Mouse (Mus musculus) limb, embryonic 14.5 days (tissue): ENCODE measurements around the gene Ptk6. TPM values are rescaled to one million over a fixed set of nuclear protein-coding genes. Genes with fewer than 3 reads are reported as not detected.

Experiments used
- ATAC-seq: fragments of 200-750 bp; cut with Nextera tagmentation; 2 replicates; pipeline ENCODE4 v1.8.0; 2017; ENCODE audit warnings: low read depth, moderate number of reproducible peaks, moderate TSS enrichment; ENCODE audit not compliant: low FRiP score
- DNase-seq: peaks from one replicate; pipeline ENCODE4 v3.0.0-alpha.2; 2015; ENCODE audit warnings: low spot score
- H3K27ac ChIP-seq: fragments of 300-500 bp; sonication (generic); replicated peaks from 2 replicates; pipeline ENCODE4 v1.5.1; 2014; ENCODE audit warnings: low read depth, mild to moderate bottlenecking, low read length, moderate library complexity, mixed read lengths
- H3K27me3 ChIP-seq: fragments of 300-500 bp; sonication (generic); 2 replicates; pipeline ENCODE4 v1.6.1; 2014; ENCODE audit warnings: low read length, mixed read lengths; ENCODE audit not compliant: control insufficient read depth, insufficient read depth
- H3K36me3 ChIP-seq: fragments of 300-500 bp; sonication (generic); 2 replicates; pipeline ENCODE4 v1.6.1; 2014; ENCODE audit warnings: mild to moderate bottlenecking, low read length, moderate library complexity, mixed read lengths; ENCODE audit not compliant: control insufficient read depth, insufficient read depth
- H3K4me1 ChIP-seq: fragments of 300-500 bp; sonication (generic); 2 replicates; pipeline ENCODE4 v1.6.1; 2014; ENCODE audit warnings: antibody characterized with exemption, low read length, mixed read lengths; ENCODE audit not compliant: control insufficient read depth, insufficient read depth
- H3K4me2 ChIP-seq: fragments of 300-500 bp; sonication (generic); replicated peaks from 2 replicates; pipeline ENCODE4 v1.6.1; 2014; ENCODE audit warnings: low read depth, mild to moderate bottlenecking, low read length, moderate library complexity; ENCODE audit not compliant: severe bottlenecking
- H3K4me3 ChIP-seq: fragments of 300-500 bp; sonication (generic); replicated peaks from 2 replicates; pipeline ENCODE4 v1.5.1; 2014; ENCODE audit warnings: low read length
- H3K9ac ChIP-seq: fragments of 300-500 bp; sonication (generic); 2 replicates; pipeline ENCODE4 v1.6.1; 2014; ENCODE audit warnings: mild to moderate bottlenecking, low read depth, low read length, moderate library complexity; ENCODE audit not compliant: severe bottlenecking
- H3K9me3 ChIP-seq: fragments of 300-500 bp; sonication (generic); 2 replicates; pipeline ENCODE4 v1.6.1; 2016; ENCODE audit warnings: low read length; ENCODE audit not compliant: control insufficient read depth
- POLR2A ChIP-seq: fragments of 200-500 bp; IDR thresholded peaks from 2 replicates; pipeline ENCODE4 v1.8.0; 2012; ENCODE audit warnings: inconsistent platforms, mild to moderate bottlenecking, moderate library complexity, borderline replicate concordance; ENCODE audit not compliant: insufficient read depth, insufficient read length; ENCODE audit errors: extremely low read depth
- WGBS: fragments of 180-500 bp; shearing (Covaris S2); extraction: QIAGEN DNeasy Blood & Tissue Kit; methylation state at CpG from one replicate; pipeline ENCODE4 v1.1.7; 2014; 5-methylcytosine and 5-hydroxymethylcytosine counted together
- polyA plus RNA-seq, 2 experiments: library from polyadenylated mRNA; depleted of rRNA in 1 of 2; stranded (reverse) in 1 of 2; unstranded in 1 of 2; fragments of >200 nt; fragmentation: Nextera tagmentation in 1 of 2; extraction: Ambion mirVana in 1 of 2; gene quantifications; 2 replicates each; pipeline versions ENCODE4 v1.2.1 to v1.2.3; 2012 to 2014

The Ptk6 gene
- polyA plus RNA-seq, 2 experiments = 0.10 to 0.19 TPM

DNA sequence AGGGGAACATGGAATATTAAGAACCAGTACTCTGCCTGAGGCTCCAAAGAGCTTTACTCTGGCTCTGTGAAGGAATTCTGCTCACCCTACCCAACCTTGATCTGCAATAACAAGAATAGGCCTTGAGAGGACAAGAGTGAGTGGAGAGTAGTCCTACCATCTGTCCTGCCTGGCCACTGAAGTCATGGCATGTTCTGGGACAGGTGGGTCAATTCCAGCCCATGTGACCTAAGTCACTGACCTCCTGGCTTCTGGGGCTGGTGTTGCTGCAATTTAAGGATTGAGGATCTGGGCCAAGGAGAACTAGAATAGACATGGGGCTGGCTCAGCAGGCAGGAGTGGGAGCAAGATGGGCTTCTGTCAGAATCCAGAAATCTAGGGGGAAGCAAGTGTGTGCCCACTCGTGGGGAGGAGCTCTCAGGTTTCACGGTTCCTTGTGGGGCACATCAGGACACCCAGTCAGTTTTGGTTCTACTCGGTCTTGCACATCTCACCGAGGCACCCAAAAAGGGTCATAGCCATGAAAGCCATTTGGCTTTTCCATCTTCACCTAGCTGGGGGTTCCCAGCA lies 55.5 kb downstream of the Ptk6 start:
- no peak overlapping the region for H3K9ac ChIP-seq
- H3K27ac ChIP-seq = no peak overlapping the region
- peaks cover 24% of the 10 kb centered on the region; the same call in 1 of the 2 replicates for H3K27me3 ChIP-seq
- ATAC-seq = no peak
- no peaks in the 10 kb centered on the region for H3K36me3 ChIP-seq
- TF ChIP-seq POLR2A = no peak
- DNase-seq = no peak
- peak overlapping the region; percentile 76 for H3K4me2 ChIP-seq
- H3K9me3 ChIP-seq = no peaks in the 10 kb centered on the region
- WGBS = 55% methylated on average over 4 of the region's 4 CpGs
- H3K4me1 ChIP-seq = peaks cover 4% of the 10 kb centered on the region; the same call in 1 of the 2 replicates
- H3K4me3 ChIP-seq = peak overlapping the region; percentile 43

DNA sequence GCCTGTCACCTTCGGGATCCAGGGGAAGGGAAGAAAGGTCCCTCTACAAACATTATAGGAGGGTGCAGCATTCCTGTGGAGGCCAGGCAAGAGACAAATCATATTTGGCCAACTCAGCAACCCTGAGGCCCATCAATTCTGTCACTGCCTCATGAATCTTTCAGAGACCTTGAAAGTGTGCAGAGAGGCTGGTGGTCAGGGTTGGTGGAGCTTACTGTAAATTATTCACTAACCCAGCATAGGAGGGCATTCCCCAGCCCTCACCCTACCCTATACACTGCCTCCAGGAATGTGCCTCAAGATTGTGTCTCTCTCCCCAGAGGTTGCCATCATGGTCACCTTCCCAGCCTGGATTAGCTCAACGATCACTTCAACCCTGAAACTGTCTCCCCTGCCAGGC lies 57.9 kb downstream of the Ptk6 start:
- H3K9me3 ChIP-seq = no peaks in the 10 kb centered on the region
- peaks cover 15% of the 10 kb centered on the region; the same call in 1 of the 2 replicates for H3K27me3 ChIP-seq
- WGBS = 67% methylated on average over 2 of the region's 2 CpGs
- no peak overlapping the region for H3K27ac ChIP-seq
- ATAC-seq = no peak
- H3K4me1 ChIP-seq = peaks cover 4% of the 10 kb centered on the region; the same call in 1 of the 2 replicates
- no peaks in the 10 kb centered on the region for H3K36me3 ChIP-seq
- H3K9ac ChIP-seq = no peak overlapping the region
- H3K4me2 ChIP-seq = no peak overlapping the region
- no peak for TF ChIP-seq POLR2A
- no peak overlapping the region for H3K4me3 ChIP-seq
- DNase-seq = no peak

Other genes with a start within 250 kb of the Ptk6 start
- gene Nkain4, start 248.1 kb downstream of the Ptk6 start, polyA plus RNA-seq (2012; rRNA removed) = 9.2 and 11.2 TPM in 2 replicates
- 12.9 and 13.4 TPM in 2 replicates for gene Nkain4, start 248.1 kb downstream of the Ptk6 start, polyA plus RNA-seq (2014; fragmentation: Nextera tagmentation; extraction: Ambion mirVana)
- 161 and 169 TPM in 2 replicates for gene Arfgap1, start 235.6 kb downstream of the Ptk6 start, polyA plus RNA-seq (2012; rRNA removed)
- gene Arfgap1, start 235.6 kb downstream of the Ptk6 start, polyA plus RNA-seq (2014; fragmentation: Nextera tagmentation; extraction: Ambion mirVana) = 102 and 105 TPM in 2 replicates
- 5.7 and 6.1 TPM in 2 replicates for gene Col20a1, start 216.3 kb downstream of the Ptk6 start, polyA plus RNA-seq (2012; rRNA removed)
- gene Col20a1, start 216.3 kb downstream of the Ptk6 start, polyA plus RNA-seq (2014; fragmentation: Nextera tagmentation; extraction: Ambion mirVana) = 2.7 and 2.8 TPM in 2 replicates
- 1.9 and 3.1 TPM in 2 replicates for gene Chrna4, start 159.2 kb downstream of the Ptk6 start, polyA plus RNA-seq (2012; rRNA removed)
- gene Chrna4, start 159.2 kb downstream of the Ptk6 start, polyA plus RNA-seq (2014; fragmentation: Nextera tagmentation; extraction: Ambion mirVana) = 2.5 and 2.7 TPM in 2 replicates
- gene Kcnq2, start 67.5 kb downstream of the Ptk6 start, polyA plus RNA-seq (2012; rRNA removed) = 0.28 and 0.38 TPM in 2 replicates
- gene Kcnq2, start 67.5 kb downstream of the Ptk6 start, polyA plus RNA-seq (2014; fragmentation: Nextera tagmentation; extraction: Ambion mirVana) = 0.14 TPM in 1 of 2 replicates, not detected in the other
- gene Eef1a2, start 45.8 kb downstream of the Ptk6 start, polyA plus RNA-seq (2012; rRNA removed) = 0.10 and 0.29 TPM in 2 replicates
- gene Eef1a2, start 45.8 kb downstream of the Ptk6 start, polyA plus RNA-seq (2014; fragmentation: Nextera tagmentation; extraction: Ambion mirVana) = not detected in 2 replicates
- 148 and 220 TPM in 2 replicates for gene Ppdpf, start 15.5 kb downstream of the Ptk6 start, polyA plus RNA-seq (2012; rRNA removed)
- 294 and 354 TPM in 2 replicates for gene Ppdpf, start 15.5 kb downstream of the Ptk6 start, polyA plus RNA-seq (2014; fragmentation: Nextera tagmentation; extraction: Ambion mirVana)
- gene Srms, start 10.4 kb upstream of the Ptk6 start, polyA plus RNA-seq (2012; rRNA removed) = 0.05 and 0.13 TPM in 2 replicates
- gene Srms, start 10.4 kb upstream of the Ptk6 start, polyA plus RNA-seq (2014; fragmentation: Nextera tagmentation; extraction: Ambion mirVana) = 0.07 TPM in 1 of 2 replicates, not detected in the other
- 0.12 and 0.28 TPM in 2 replicates for gene Fndc11, start 17.2 kb upstream of the Ptk6 start, polyA plus RNA-seq (2012; rRNA removed)
- gene Fndc11, start 17.2 kb upstream of the Ptk6 start, polyA plus RNA-seq (2014; fragmentation: Nextera tagmentation; extraction: Ambion mirVana) = not detected in 2 replicates
- gene Helz2, start 39.2 kb upstream of the Ptk6 start, polyA plus RNA-seq (2012; rRNA removed) = 6.4 and 8.3 TPM in 2 replicates
- gene Helz2, start 39.2 kb upstream of the Ptk6 start, polyA plus RNA-seq (2014; fragmentation: Nextera tagmentation; extraction: Ambion mirVana) = 1.3 and 1.5 TPM in 2 replicates
- gene Gmeb2, start 85.2 kb upstream of the Ptk6 start, polyA plus RNA-seq (2012; rRNA removed) = 28.6 and 38.4 TPM in 2 replicates
- gene Gmeb2, start 85.2 kb upstream of the Ptk6 start, polyA plus RNA-seq (2014; fragmentation: Nextera tagmentation; extraction: Ambion mirVana) = 17.0 and 19.1 TPM in 2 replicates
- gene Stmn3, start 111.7 kb upstream of the Ptk6 start, polyA plus RNA-seq (2012; rRNA removed) = 0.68 and 2.8 TPM in 2 replicates
- 0.28 and 0.29 TPM in 2 replicates for gene Stmn3, start 111.7 kb upstream of the Ptk6 start, polyA plus RNA-seq (2014; fragmentation: Nextera tagmentation; extraction: Ambion mirVana)
- gene Rtel1, start 117.0 kb upstream of the Ptk6 start, polyA plus RNA-seq (2012; rRNA removed) = 110 and 130 TPM in 2 replicates
- 49.0 and 53.3 TPM in 2 replicates for gene Rtel1, start 117.0 kb upstream of the Ptk6 start, polyA plus RNA-seq (2014; fragmentation: Nextera tagmentation; extraction: Ambion mirVana)
- gene Zgpat, start 162.1 kb upstream of the Ptk6 start, polyA plus RNA-seq (2012; rRNA removed) = 57.4 and 67.9 TPM in 2 replicates
- gene Zgpat, start 162.1 kb upstream of the Ptk6 start, polyA plus RNA-seq (2014; fragmentation: Nextera tagmentation; extraction: Ambion mirVana) = 37.3 and 47.6 TPM in 2 replicates
- 81.0 and 89.9 TPM in 2 replicates for gene Arfrp1, start 162.6 kb upstream of the Ptk6 start, polyA plus RNA-seq (2012; rRNA removed)
- 50.0 and 54.7 TPM in 2 replicates for gene Arfrp1, start 162.6 kb upstream of the Ptk6 start, polyA plus RNA-seq (2014; fragmentation: Nextera tagmentation; extraction: Ambion mirVana)
- 63.3 and 84.7 TPM in 2 replicates for gene Lime1, start 177.3 kb upstream of the Ptk6 start, polyA plus RNA-seq (2012; rRNA removed)
- 21.3 and 26.8 TPM in 2 replicates for gene Lime1, start 177.3 kb upstream of the Ptk6 start, polyA plus RNA-seq (2014; fragmentation: Nextera tagmentation; extraction: Ambion mirVana)